Mouse (Mus musculus) heart, embryonic 14.5 days (tissue): ENCODE data around the gene Atg4a-ps. TPM values are rescaled to one million over a fixed set of nuclear protein-coding genes. Genes with fewer than 3 reads are reported as not detected.

Experiments
- ATAC-seq: fragments of 200-750 bp; cut with Nextera tagmentation; 2 replicates; pipeline ENCODE4 v1.8.0; 2017; ENCODE audit warnings: low read depth, moderate TSS enrichment; ENCODE audit not compliant: insufficient number of reproducible peaks, insufficient read depth, low FRiP score
- H3K27ac ChIP-seq, 2 experiments: fragments of 200-500 bp in 1 of 2; fragments of 300-500 bp in 1 of 2; sonication (generic) in 1 of 2; replicated peaks in 1 of 2; 2 replicates each; pipeline ENCODE4 v1.5.1; 2012 to 2014; ENCODE audit warnings: low read depth in 2 of 2, low read length in 2 of 2, control low read depth in 1 of 2, mild to moderate bottlenecking in 1 of 2, mixed read lengths in 1 of 2; ENCODE audit not compliant: control insufficient read depth in 1 of 2, insufficient read depth in 1 of 2
- H3K27me3 ChIP-seq: fragments of 300-500 bp; sonication (generic); 2 replicates; pipeline ENCODE4 v1.6.1; 2014; ENCODE audit warnings: mild to moderate bottlenecking, low read length, control low read depth; ENCODE audit not compliant: control insufficient read depth, insufficient read depth
- H3K36me3 ChIP-seq: fragments of 300-500 bp; sonication (generic); 2 replicates; pipeline ENCODE4 v1.6.1; 2014; ENCODE audit warnings: mild to moderate bottlenecking, control low read depth, low read length, mixed read lengths; ENCODE audit not compliant: control insufficient read depth, insufficient read depth
- H3K4me1 ChIP-seq, 2 experiments: fragments of 200-500 bp in 1 of 2; fragments of 300-500 bp in 1 of 2; sonication (generic) in 1 of 2; 2 replicates each; pipeline ENCODE4 v1.6.1; 2012 to 2014; ENCODE audit warnings: low read length in 2 of 2, control low read depth in 1 of 2, mixed read lengths in 1 of 2; ENCODE audit not compliant: control insufficient read depth in 2 of 2, insufficient read depth in 2 of 2
- H3K4me2 ChIP-seq: fragments of 300-500 bp; sonication (generic); 2 replicates; pipeline ENCODE4 v1.6.1; 2014; ENCODE audit warnings: mild to moderate bottlenecking, low read length
- H3K4me3 ChIP-seq, 2 experiments: fragments of 200-500 bp in 1 of 2; fragments of 300-500 bp in 1 of 2; sonication (generic) in 1 of 2; 2 replicates each; pipeline ENCODE4 v1.5.1; 2012 to 2014; ENCODE audit warnings: low read length in 2 of 2, mild to moderate bottlenecking in 2 of 2, control low read depth in 1 of 2, low read depth in 1 of 2, moderate library complexity in 1 of 2; ENCODE audit not compliant: control insufficient read depth in 1 of 2, insufficient read depth in 1 of 2
- H3K9ac ChIP-seq: fragments of 300-500 bp; sonication (generic); 2 replicates; pipeline ENCODE4 v1.6.1; 2014; ENCODE audit warnings: mild to moderate bottlenecking, low read length
- H3K9me3 ChIP-seq: fragments of 300-500 bp; sonication (generic); 2 replicates; pipeline ENCODE4 v1.6.1; 2016; ENCODE audit warnings: low read length, control low read depth; ENCODE audit not compliant: control insufficient read depth
- WGBS: fragments of 180-500 bp; shearing (Covaris S2); extraction: QIAGEN DNeasy Blood & Tissue Kit; methylation state at CpG from one replicate; pipeline ENCODE4 v1.1.7; 2014; 5-methylcytosine and 5-hydroxymethylcytosine counted together
- polyA plus RNA-seq: library from polyadenylated mRNA; unstranded; fragments of >200 nt; fragmentation: Nextera tagmentation; extraction: Ambion mirVana; gene quantifications from 2 replicates; pipeline ENCODE4 v1.2.1, GENCODE M21; 2014

Atg4a-ps gene
- polyA plus RNA-seq, 1 experiment from 2014 or later, result not detected

- Histone ChIP-seq H3K4me1 (peaks cover 0 to 2% of the 10 kb centered on the region in 2 experiments; a peak in 1 of 4 replicates), H3K27ac (no peak overlapping the region), H3K9ac (no peak overlapping the region), H3K27me3 (0 out of 2 replicates have a peak, but pooled peaks cover 3% of the 10 kb centered on the region), H3K4me3 (no peak overlapping the region), H3K9me3 (no peaks in the 10 kb centered on the region), H3K36me3 (no peaks in the 10 kb centered on the region), H3K4me2 (no peak overlapping the region)
- 40% methylated on average over 6 of the region's 6 CpGs for WGBS
- no peak for ATAC-seq
Measured at GRCm38 (mm10) chr3:103678811-103679210, 32.9 kb upstream of the Atg4a-ps start.

- Histone ChIP-seq H3K36me3 (no peaks in the 10 kb centered on the region), H3K4me1 (peaks cover 3 to 7% of the 10 kb centered on the region in 2 experiments; a peak in 2 of 4 replicates), H3K27ac (no peak overlapping the region), H3K27me3 (no peaks in the 10 kb centered on the region), H3K9me3 (no peaks in the 10 kb centered on the region), H3K9ac (no peak overlapping the region), H3K4me3 (no peak overlapping the region), H3K4me2 (no peak overlapping the region)
- WGBS, result 5% methylated on average over 7 of the region's 7 CpGs
- ATAC-seq, result no peak
Measured at GRCm38 (mm10) chr3:103672716-103673115, 26.8 kb upstream of the Atg4a-ps start.

GRCm38 (mm10) chr3:103672113-103672512 is 26.2 kb upstream of the Atg4a-ps start:
- Histone ChIP-seq H3K4me3 (no peak overlapping the region), H3K9ac (no peak overlapping the region), H3K4me1 (peaks cover 3 to 7% of the 10 kb centered on the region in 2 experiments; a peak in 2 of 4 replicates), H3K36me3 (no peaks in the 10 kb centered on the region), H3K4me2 (no peak overlapping the region), H3K27me3 (no peaks in the 10 kb centered on the region), H3K9me3 (no peaks in the 10 kb centered on the region), H3K27ac (no peak overlapping the region)
- 79% methylated on average over 4 of the region's 4 CpGs for WGBS
- no peak for ATAC-seq

- Histone ChIP-seq H3K27ac (no peak overlapping the region), H3K27me3 (no peaks in the 10 kb centered on the region), H3K9me3 (no peaks in the 10 kb centered on the region), H3K36me3 (no peaks in the 10 kb centered on the region), H3K4me2 (no peak overlapping the region), H3K4me3 (no peak overlapping the region), H3K9ac (no peak overlapping the region), H3K4me1 (peaks cover 5% of the 10 kb centered on the region in 2 experiments; a peak in 3 of 4 replicates)
- ATAC-seq, result no peak
- WGBS, result 92% methylated on average over 3 of the region's 3 CpGs
Measured at GRCm38 (mm10) chr3:103663385-103663784, 17.5 kb upstream of the Atg4a-ps start.

- Histone ChIP-seq H3K27ac (no peak overlapping the region), H3K9ac (no peak overlapping the region), H3K4me2 (no peak overlapping the region), H3K27me3 (no peaks in the 10 kb centered on the region), H3K4me3 (no peak overlapping the region), H3K4me1 (peaks cover 5 to 7% of the 10 kb centered on the region in 2 experiments; a peak in 3 of 4 replicates), H3K36me3 (no peaks in the 10 kb centered on the region), H3K9me3 (no peaks in the 10 kb centered on the region)
- 84% methylated on average over 8 of the region's 8 CpGs for WGBS
- no peak for ATAC-seq
Measured at GRCm38 (mm10) chr3:103661714-103662113, 15.8 kb upstream of the Atg4a-ps start.

GRCm38 (mm10) chr3:103660012-103660411 is 14.1 kb upstream of the Atg4a-ps start:
- Histone ChIP-seq H3K4me3 (no peak overlapping the region), H3K9me3 (no peaks in the 10 kb centered on the region), H3K4me1 (peaks cover 5 to 7% of the 10 kb centered on the region in 2 experiments; a peak in 3 of 4 replicates), H3K4me2 (no peak overlapping the region), H3K27me3 (no peaks in the 10 kb centered on the region), H3K9ac (no peak overlapping the region), H3K27ac (no peak overlapping the region), H3K36me3 (no peaks in the 10 kb centered on the region)
- ATAC-seq, result no peak
- WGBS, result 18% methylated on average over 2 of the region's 2 CpGs

- 43% methylated on average over 1 of the region's 1 CpGs for WGBS
- Histone ChIP-seq H3K9ac (no peak overlapping the region), H3K4me3 (no peak overlapping the region), H3K36me3 (no peaks in the 10 kb centered on the region), H3K4me2 (no peak overlapping the region), H3K27ac (no peak overlapping the region), H3K9me3 (0 out of 2 replicates have a peak, but pooled peaks cover 4% of the 10 kb centered on the region), H3K27me3 (no peaks in the 10 kb centered on the region), H3K4me1 (peaks cover 0 to 2% of the 10 kb centered on the region in 2 experiments; a peak in 1 of 4 replicates)
- ATAC-seq, result no peak
Measured at GRCm38 (mm10) chr3:103650406-103650805, 4.5 kb upstream of the Atg4a-ps start.

GRCm38 (mm10) chr3:103649716-103650115 is 3.8 kb upstream of the Atg4a-ps start:
- Histone ChIP-seq H3K4me2 (no peak overlapping the region), H3K9me3 (0 out of 2 replicates have a peak, but pooled peaks cover 4% of the 10 kb centered on the region), H3K9ac (no peak overlapping the region), H3K4me1 (peaks cover 0 to 2% of the 10 kb centered on the region in 2 experiments; a peak in 1 of 4 replicates), H3K4me3 (no peak overlapping the region), H3K27ac (no peak overlapping the region), H3K36me3 (no peaks in the 10 kb centered on the region), H3K27me3 (no peaks in the 10 kb centered on the region)
- ATAC-seq, result no peak
- 82% methylated on average over 6 of the region's 6 CpGs for WGBS
